Mouse (Mus musculus): ENCODE data around the gene Hoxc6. TPM values are rescaled to one million over a fixed set of nuclear protein-coding genes. Genes with fewer than 3 reads are reported as not detected.

Gene Hoxc6
- polyA plus RNA-seq, 1 experiment: 10.7 TPM

Other genes with a start within 250 kb of the Hoxc6 start
- gene Hoxc13, start 77.2 kb upstream of the Hoxc6 start, polyA plus RNA-seq (2012; rRNA removed): not detected in 2 replicates
- not detected in 2 replicates for gene Hoxc12, start 61.5 kb upstream of the Hoxc6 start, polyA plus RNA-seq (2012; rRNA removed)
- gene Hoxc11, start 43.8 kb upstream of the Hoxc6 start, polyA plus RNA-seq (2012; rRNA removed): not detected in 2 replicates
- 0.07 TPM in 1 of 2 replicates, not detected in the other for gene Hoxc10, start 31.5 kb upstream of the Hoxc6 start, polyA plus RNA-seq (2012; rRNA removed)
- 1.5 and 1.7 TPM in 2 replicates for gene Hoxc5, start 30.8 kb upstream of the Hoxc6 start, polyA plus RNA-seq (2012; rRNA removed)
- gene Hoxc9, start 21.8 kb upstream of the Hoxc6 start, polyA plus RNA-seq (2012; rRNA removed): 0.04 and 0.74 TPM in 2 replicates
- gene Hoxc8, start 7.7 kb upstream of the Hoxc6 start, polyA plus RNA-seq (2012; rRNA removed): 4.5 and 5.5 TPM in 2 replicates
- gene Hoxc4, start 20.7 kb downstream of the Hoxc6 start, polyA plus RNA-seq (2012; rRNA removed): 1.4 and 2.2 TPM in 2 replicates
- gene Smug1, start 168.8 kb downstream of the Hoxc6 start, polyA plus RNA-seq (2012; rRNA removed): 12.5 and 19.8 TPM in 2 replicates
- gene Cbx5, start 241.6 kb downstream of the Hoxc6 start, polyA plus RNA-seq (2012; rRNA removed): 11.1 and 12.9 TPM in 2 replicates
- 102 and 119 TPM in 2 replicates for gene Hnrnpa1, start 242.2 kb downstream of the Hoxc6 start, polyA plus RNA-seq (2012; rRNA removed)